Mouse (Mus musculus): ENCODE results near the gene Ralgps1. TPM values are rescaled to one million over a fixed set of nuclear protein-coding genes. Genes with fewer than 3 reads are reported as not detected.

The Ralgps1 gene
- polyA plus RNA-seq, 1 experiment from 2014 or later: 13.7 TPM

DNA sequence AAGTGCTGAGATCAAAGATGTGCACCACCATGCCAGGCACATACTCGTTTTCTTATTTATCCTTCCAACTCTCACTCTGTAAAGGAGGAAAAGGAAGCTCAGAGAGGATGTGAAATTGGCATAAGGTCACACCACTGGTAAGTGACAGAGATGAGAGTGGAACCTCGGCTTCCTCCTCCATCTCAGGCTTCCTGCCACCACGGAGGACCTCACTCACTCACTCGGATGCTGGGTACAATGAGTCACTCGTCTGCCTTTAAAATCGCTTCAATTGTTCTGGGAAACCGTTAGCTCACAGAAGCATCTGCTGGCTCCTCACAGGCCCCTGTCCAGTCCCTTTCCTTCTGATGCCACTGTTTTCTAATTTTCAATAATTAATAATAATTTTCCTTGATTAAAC lies 194.8 kb downstream of the Ralgps1 start:
- in situ Hi-C loops (cut with MboI; ENCODE audit: low pct_unique_long_range_greater_than_20kb): no loop called here

DNA sequence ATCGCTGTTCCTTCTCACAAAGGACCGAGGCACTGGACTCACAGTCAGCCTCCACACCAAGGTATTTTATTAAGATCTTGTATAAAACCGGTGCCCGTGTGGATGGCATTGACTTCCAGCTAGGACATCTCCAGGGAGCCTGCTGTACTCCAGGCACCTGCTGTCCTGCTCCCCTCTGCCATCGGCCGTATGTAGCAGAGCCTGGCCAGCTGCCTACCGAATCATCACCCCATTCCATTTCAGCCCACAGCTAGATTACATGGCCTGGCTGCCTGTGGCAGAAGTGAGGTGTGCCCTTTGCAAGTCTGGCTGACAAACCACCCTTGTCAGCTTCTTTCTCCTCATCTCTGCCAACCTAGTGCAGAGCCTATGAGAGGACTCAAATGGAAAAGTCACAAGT lies 197.6 kb downstream of the Ralgps1 start:
- TF ChIP-seq CTCF (IDR thresholded peaks at IDR 0.05): no peak
- H3K27me3 ChIP-seq: no peaks in the 10 kb centered on the region
- ATAC-seq: no peak
- ChIA-PET CTCF (interaction anchor here (1.3 kb wide), 1 partner anchor 17 kb away, joined by 4 read pairs; no protein-coding TSS in a partner anchor), POLR2A (no interaction called here)
- DNase-seq (ENCODE audit: low read depth, low spot score): no peak
- in situ Hi-C loops (cut with MboI; ENCODE audit: low pct_unique_long_range_greater_than_20kb): no loop called here

More for the DNA sequence above, 194.8 kb downstream of the Ralgps1 start:
- POLR2A ChIA-PET: no interaction called here
- DNase-seq (ENCODE audit: low read depth, low spot score) (no peak), ATAC-seq (no peak)
- TF ChIP-seq CTCF (IDR thresholded peaks at IDR 0.05): no peak
- no peaks in the 10 kb centered on the region for H3K27me3 ChIP-seq
- CTCF ChIA-PET: interaction anchor here (0.6 to 1.6 kb wide), 3 partner anchors 9 to 65 kb away, joined by 3 read pairs; no protein-coding TSS in a partner anchor

DNA sequence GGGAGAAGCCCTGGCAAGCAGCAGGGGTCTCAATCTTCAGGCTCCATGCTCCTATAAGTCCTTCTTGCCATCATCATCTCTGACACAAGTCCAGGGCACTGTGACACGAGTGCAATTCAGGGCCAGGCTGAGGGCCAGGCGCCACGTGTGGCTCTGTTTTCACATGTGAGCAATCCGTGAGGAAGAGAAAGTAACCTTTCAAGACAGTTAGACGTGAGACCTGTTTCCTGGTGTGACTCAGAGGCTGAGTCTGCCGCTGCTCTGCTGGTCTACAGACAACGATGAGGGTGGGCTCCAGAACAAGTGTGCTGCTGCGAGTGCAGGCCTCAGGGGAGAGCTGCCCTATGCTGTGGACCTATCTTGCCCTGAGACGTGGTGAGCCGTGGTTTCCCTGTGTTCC lies 198.2 kb downstream of the Ralgps1 start:
- DNase-seq (ENCODE audit: low read depth, low spot score) (no peak), ATAC-seq (no peak)
- POLR2A ChIA-PET: no interaction called here
- TF ChIP-seq CTCF (IDR thresholded peaks at IDR 0.05): no peak
- in situ Hi-C loops (cut with MboI; ENCODE audit: low pct_unique_long_range_greater_than_20kb): no loop called here
- CTCF ChIA-PET: no interaction called here
- H3K27me3 ChIP-seq: no peaks in the 10 kb centered on the region

DNA sequence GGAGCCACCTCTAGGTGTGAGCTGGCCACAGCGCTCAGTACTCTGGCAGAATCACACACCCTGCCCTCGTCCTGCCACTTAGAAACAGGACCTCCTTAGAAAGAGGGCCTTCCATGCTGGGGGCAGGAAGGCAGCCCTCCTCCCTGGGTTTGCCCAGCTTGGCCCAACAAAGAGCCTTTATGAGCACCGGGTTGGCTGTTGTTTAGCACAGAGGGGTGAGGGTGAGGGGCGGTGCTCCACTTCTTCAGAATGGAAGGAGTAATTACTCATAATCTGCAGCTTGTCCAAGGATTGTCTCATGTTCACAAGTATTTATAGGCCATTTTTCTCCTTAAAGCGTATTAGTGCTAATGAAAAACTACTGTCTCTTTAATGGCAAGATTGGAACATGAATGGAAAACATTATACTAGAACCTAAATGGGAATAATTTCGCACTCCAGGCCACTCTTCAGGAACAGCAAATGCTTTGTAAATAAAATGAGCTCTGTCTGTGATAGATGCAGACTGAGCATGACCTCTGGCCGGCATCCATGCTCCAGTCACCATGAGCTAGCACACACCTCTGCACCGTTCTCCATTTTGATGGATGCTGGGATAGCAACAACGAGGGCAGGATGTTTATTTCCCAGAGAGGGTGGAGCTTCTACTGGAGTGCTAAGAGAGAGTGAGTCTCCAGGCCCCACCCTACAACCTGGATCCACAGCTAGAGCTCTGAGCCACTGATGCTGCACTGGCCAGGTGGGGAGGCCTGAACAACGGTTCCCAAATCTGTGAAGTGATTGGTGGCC lies 200.3 kb downstream of the Ralgps1 start:
- H3K27me3 ChIP-seq: no peaks in the 10 kb centered on the region
- TF ChIP-seq CTCF (IDR thresholded peaks at IDR 0.05): no peak
- ATAC-seq (no peak), DNase-seq (ENCODE audit: low read depth, low spot score) (no peak)
- CTCF ChIA-PET: no interaction called here
- POLR2A ChIA-PET: interaction anchor here (1.5 kb wide), 1 partner anchor 46 kb away, joined by 4 read pairs; the partner anchor contains the start of gene Angptl2
- in situ Hi-C loops (cut with MboI; ENCODE audit: low pct_unique_long_range_greater_than_20kb): no loop called here

DNA sequence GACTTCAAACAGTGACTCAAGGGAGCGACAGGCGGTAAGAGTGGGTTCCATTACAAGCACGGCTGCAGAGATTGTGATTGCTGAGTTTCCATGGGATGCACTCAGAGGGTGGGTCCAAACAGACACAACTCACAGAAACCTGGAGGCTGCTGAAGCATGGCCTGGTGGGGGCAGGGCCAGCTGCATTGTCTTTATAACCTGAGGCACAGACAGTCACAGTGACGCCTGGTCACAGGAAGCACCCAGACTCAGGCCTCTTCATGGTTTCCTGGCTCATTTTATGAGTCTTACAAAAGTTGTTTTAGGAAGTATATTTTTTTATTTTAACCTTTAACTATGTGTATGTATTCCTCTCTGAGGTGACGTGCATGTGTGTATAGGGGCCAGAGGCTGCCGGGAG lies 201.8 kb downstream of the Ralgps1 start:
- H3K27me3 ChIP-seq: no peaks in the 10 kb centered on the region
- CTCF ChIA-PET: interaction anchor here (0.8 to 1.8 kb wide), 5 partner anchors 11 to 180 kb away, joined by 3 to 6 read pairs (median 3); no protein-coding TSS in a partner anchor
- POLR2A ChIA-PET: interaction anchor here (0.6 to 1.5 kb wide), 2 partner anchors 36 to 47 kb away, joined by 4 to 8 read pairs; partner anchors contain the start of gene Angptl2
- no peak for DNase-seq (ENCODE audit: low read depth, low spot score)
- no peak for ATAC-seq
- in situ Hi-C loops (cut with MboI; ENCODE audit: low pct_unique_long_range_greater_than_20kb): no loop called here
- no peak for TF ChIP-seq CTCF (IDR thresholded peaks at IDR 0.05)

DNA sequence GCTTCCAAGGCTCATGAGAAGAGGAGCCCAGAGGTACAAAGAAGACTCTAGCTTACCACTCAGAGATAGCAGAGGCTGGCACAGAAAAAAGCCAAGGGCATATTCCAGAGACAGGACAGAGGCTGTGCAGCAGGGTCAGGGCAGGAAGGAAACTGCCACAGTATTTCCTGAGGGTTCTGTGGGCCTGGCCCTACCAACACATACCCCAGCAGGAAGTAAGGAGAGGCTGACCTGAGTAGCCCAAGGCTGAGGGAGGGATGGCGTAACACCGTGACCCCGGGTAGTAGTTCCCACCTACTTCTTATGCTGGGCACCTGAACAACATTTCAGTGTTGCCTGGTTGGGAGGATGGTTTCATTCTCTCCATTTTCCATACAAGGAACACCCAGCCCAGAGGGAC lies 204.2 kb downstream of the Ralgps1 start:
- ChIA-PET CTCF (interaction anchor here (1.0 kb wide), 1 partner anchor 9 kb away, joined by 3 read pairs; no protein-coding TSS in a partner anchor), POLR2A (no interaction called here)
- in situ Hi-C loops (cut with MboI; ENCODE audit: low pct_unique_long_range_greater_than_20kb): no loop called here
- DNase-seq (ENCODE audit: low read depth, low spot score): no peak
- ATAC-seq: no peak
- TF ChIP-seq CTCF (IDR thresholded peaks at IDR 0.05): no peak
- H3K27me3 ChIP-seq: no peaks in the 10 kb centered on the region

DNA sequence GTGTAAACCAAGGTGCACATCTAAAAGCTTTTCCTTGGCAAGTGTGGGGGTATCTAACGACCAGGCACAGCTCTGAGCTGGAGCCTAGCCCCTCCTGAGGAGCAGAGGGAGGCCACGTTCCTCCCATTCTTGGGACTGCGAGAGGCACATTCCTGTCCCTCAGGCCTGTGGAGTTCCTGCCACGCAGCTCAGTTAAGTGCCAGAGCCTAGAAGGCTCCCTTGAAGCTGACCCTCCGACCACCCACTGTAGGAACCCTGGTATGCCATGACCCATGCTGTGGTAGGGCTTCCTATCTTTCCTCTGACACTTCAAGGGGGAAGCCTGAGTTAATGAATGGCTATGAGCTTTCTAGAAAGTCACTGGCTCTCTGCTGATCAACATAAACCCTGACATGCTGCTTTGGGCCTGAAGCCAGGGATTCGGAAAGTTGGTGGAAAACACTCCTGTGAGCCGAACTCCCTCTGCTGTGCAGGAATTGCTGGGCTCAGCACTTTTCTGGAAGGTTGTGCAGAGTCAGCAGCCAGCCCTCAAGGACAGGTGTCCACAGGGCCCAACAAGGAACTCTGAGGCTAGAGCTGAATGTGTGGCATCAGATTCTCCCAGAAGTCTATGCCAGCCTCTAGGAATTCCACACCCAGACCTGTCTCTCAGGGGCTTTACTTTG lies 205.4 kb downstream of the Ralgps1 start:
- H3K27me3 ChIP-seq: no peaks in the 10 kb centered on the region
- peak; percentile 34 for ATAC-seq
- ChIA-PET POLR2A (interaction anchor here (0.8 to 1.0 kb wide), 2 partner anchors 15 to 88 kb away, joined by 3 read pairs; no protein-coding TSS in a partner anchor), CTCF (interaction anchor here (1.8 kb wide), 1 partner anchor 183 kb away, joined by 7 read pairs; no protein-coding TSS in a partner anchor)
- in situ Hi-C loops (cut with MboI; ENCODE audit: low pct_unique_long_range_greater_than_20kb): no loop called here
- TF ChIP-seq CTCF (IDR thresholded peaks at IDR 0.05): no peak
- DNase-seq (ENCODE audit: low read depth, low spot score): no peak

DNA sequence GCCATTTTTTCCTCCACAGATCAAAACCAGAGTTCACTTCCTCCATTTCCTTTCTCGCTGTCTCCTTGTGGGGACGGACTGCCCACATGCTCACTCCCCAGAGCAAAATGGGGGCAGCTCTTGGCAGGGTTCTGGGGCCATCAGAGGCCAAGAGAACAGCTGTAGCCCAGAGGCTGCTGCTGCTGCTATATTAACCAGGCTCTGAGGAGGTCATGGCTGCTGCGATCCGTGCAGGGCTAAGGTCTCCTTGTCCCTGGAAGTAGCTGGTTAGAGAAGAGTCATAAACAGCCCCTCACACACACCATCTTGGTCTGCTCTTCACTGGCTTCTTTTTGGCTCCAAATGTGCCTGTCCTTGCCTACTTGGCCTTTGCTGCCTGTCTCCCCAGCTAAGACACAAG lies 206.1 kb downstream of the Ralgps1 start:
- no peaks in the 10 kb centered on the region for H3K27me3 ChIP-seq
- no peak for TF ChIP-seq CTCF (IDR thresholded peaks at IDR 0.05)
- ChIA-PET CTCF (interaction anchor here (1.8 kb wide), 1 partner anchor 184 kb away, joined by 7 read pairs; no protein-coding TSS in a partner anchor), POLR2A (interaction anchor here (0.8 to 1.0 kb wide), 2 partner anchors 15 to 89 kb away, joined by 3 read pairs; no protein-coding TSS in a partner anchor)
- DNase-seq (ENCODE audit: low read depth, low spot score) (no peak), ATAC-seq (no peak)
- in situ Hi-C loops (cut with MboI; ENCODE audit: low pct_unique_long_range_greater_than_20kb): no loop called here

DNA sequence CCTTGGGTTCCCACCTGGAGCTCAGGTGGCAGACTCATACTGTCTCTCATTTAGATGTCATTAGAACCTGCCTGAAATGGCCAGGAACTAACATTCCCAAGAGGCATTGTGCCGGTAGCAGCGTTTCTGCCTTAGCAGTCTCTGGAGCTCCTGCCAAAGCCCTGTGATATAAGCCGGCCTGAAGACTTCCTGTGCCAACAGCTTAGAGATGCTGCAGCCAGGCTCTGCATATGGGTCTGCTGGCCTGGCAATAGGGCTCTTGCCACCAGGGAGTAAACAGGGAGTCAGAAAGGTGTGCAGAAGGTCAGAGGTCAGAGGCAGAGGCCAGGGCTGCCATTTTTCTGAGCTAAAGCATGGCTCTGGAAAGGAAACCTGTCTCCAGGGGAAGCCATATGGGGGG lies 206.6 kb downstream of the Ralgps1 start:
- ATAC-seq (no peak), DNase-seq (ENCODE audit: low read depth, low spot score) (no peak)
- no peaks in the 10 kb centered on the region for H3K27me3 ChIP-seq
- ChIA-PET POLR2A (interaction anchor here (1.0 kb wide), 1 partner anchor 90 kb away, joined by 3 read pairs; no protein-coding TSS in a partner anchor), CTCF (interaction anchor here (1.8 kb wide), 1 partner anchor 184 kb away, joined by 7 read pairs; no protein-coding TSS in a partner anchor)
- in situ Hi-C loops (cut with MboI; ENCODE audit: low pct_unique_long_range_greater_than_20kb): no loop called here
- no peak for TF ChIP-seq CTCF (IDR thresholded peaks at IDR 0.05)

DNA sequence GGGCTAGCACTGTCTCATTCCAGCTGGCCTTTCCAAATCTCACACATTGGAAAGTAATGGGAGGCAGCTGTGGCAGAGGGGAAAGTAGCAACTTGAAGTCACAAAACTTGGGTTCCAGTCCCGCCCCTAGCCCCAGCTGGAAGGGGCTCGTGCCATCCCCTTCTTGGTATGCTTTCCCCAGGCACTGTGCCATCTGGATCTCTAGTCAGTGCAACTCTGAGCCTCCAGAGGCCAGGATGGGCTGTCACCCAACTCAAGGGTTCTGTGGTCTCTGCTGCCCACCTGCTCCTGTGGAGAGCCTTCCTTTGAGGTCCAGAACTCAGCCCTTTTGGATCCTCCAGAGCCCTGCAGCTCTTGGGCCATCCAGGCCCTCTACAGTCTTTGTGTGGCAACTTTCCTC lies 209.2 kb downstream of the Ralgps1 start:
- POLR2A ChIA-PET: no interaction called here
- DNase-seq (ENCODE audit: low read depth, low spot score): no peak
- ATAC-seq: no peak
- in situ Hi-C loops (cut with MboI; ENCODE audit: low pct_unique_long_range_greater_than_20kb): no loop called here
- no peaks in the 10 kb centered on the region for H3K27me3 ChIP-seq
- no peak for TF ChIP-seq CTCF (IDR thresholded peaks at IDR 0.05)
- CTCF ChIA-PET: interaction anchor here (1.3 to 1.5 kb wide), 2 partner anchors 82 to 185 kb away, joined by 3 read pairs; no protein-coding TSS in a partner anchor
